Mouse (Mus musculus): Measurements from ENCODE around the gene Fam228a.

GRCm38 (mm10) chr12:4781270-4781669 is 43.0 kb upstream of the Fam228a start:
- TF ChIP-seq POLR2A (IDR thresholded peaks at IDR 0.05; ENCODE audit: extremely low read depth, insufficient read depth, low read length) (no peak), CTCF (IDR thresholded peaks at IDR 0.05; ENCODE audit: low read depth, low read length) (no peak)
